Mouse (Mus musculus) spleen, adult 2 months (tissue): ENCODE data around the gene Cacna2d2.

Experiments
- CTCF ChIP-seq: fragments of 200-500 bp; IDR thresholded peaks from 2 replicates; pipeline ENCODE4 v1.5.1; 2011; ENCODE audit warnings: mild to moderate bottlenecking, inconsistent platforms; ENCODE audit not compliant: insufficient read depth, insufficient read length, insufficient replicate concordance; ENCODE audit errors: extremely low read depth
- POLR2A ChIP-seq: fragments of 200-500 bp; IDR thresholded peaks from 2 replicates; pipeline ENCODE4 v1.6.1; 2011; ENCODE audit warnings: low read depth, low read length, inconsistent platforms

GRCm38 (mm10) chr9:107384396-107384795 lies 15.0 kb upstream of the Cacna2d2 start:
- no peak for TF ChIP-seq CTCF
- no peak for TF ChIP-seq POLR2A
